16 mouse cellular contexts compared by ENCODE assay signal in the genomic region with DNA sequence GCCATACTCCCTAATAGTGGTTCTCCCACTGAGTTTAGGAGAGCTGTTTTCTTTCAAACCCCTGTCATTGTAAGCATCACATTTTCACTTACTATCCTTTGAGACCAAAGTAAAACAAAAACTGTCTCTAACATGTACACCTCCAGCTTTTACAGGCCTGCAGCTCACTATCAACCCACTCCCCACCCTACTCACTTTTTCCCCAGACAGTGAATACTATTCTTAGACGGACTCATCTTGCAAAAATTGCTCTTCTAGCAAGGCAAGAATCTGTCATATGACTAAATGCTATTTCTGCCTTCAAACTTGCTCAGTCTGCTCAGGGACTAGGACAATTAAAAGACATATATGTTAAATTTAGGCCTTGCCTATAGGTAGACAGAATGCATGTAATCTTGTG. TPM values are rescaled to one million over a fixed set of nuclear protein-coding genes. Genes with fewer than 3 reads are reported as not detected.
DNase-seq lines count a peak whose midpoint lies in the region.
"Had no signal": no experiment of that assay in that cellular context is flagged by ENCODE, and none has a peak within 500 bp of the region (broad histone marks: within the 10 kb centered on the region; RNA-seq: fewer than 3 reads in every experiment).

No protein-coding gene starts in this region.

- intact Hi-C loops in left cerebral cortex, postnatal 14 days (cut with DNase I) = no loop called here
- intact Hi-C loops in left cerebral cortex, postnatal 36 days (cut with DNase I) = no loop called here

- peak; percentile 0 for DNase-seq in cerebellum, adult 9-10 months
- no peak for DNase-seq in cerebellum, postnatal 25 days
- DNase-seq in layer of hippocampus, adult 8-10 months (ENCODE audit: low spot score in 2 of 2) = peak; percentile 0 to 1
- no peak for DNase-seq in layer of hippocampus, adult 9-11 months
- DNase-seq in left cerebral cortex, postnatal 14 days (ENCODE audit: low spot score in 2 of 2) = peak; percentile 28 to 66
- no peak for DNase-seq in left cerebral cortex, postnatal 36 days (ENCODE audit: low spot score in 2 of 2)
- DNase-seq in kidney, adult 11 months = no peak
- DNase-seq: adrenal gland, adult 8-10 months; adrenal gland, postnatal 36 days; B cell, adult 2 months; cerebellum, adult 11 months; cerebellum, adult 8-10 months; cerebellum, postnatal 36 days; gastrocnemius, postnatal 14 days; heart, adult 2 months; heart, postnatal 14 days had no signal

RNA-seq across cellular contexts. Expression of gene Rhou, which starts 29.0 kb away (rescaled TPM):
- total RNA-seq in layer of hippocampus, adult 8-10 months (2022) = 10 to 100 TPM; 37.6 to 57.0 (median 45.8) TPM
- total RNA-seq in left cerebral cortex, postnatal 14 days (2021) = 10 to 100 TPM; 40.6 to 51.9 TPM
- 10 to 100 TPM; 41.6 to 49.0 TPM for total RNA-seq in left cerebral cortex, postnatal 36 days (2021)

Comparison
In these comparisons a context has a peak if more than half of its experiments do, and no peak if none do; other contexts are left out.
1. DNase-seq: peak in cerebellum, adult 9-10 months (single experiment), layer of hippocampus, adult 8-10 months (2 of 2) and left cerebral cortex, postnatal 14 days (2 of 2); none in cerebellum, postnatal 25 days (0 of 2), layer of hippocampus, adult 9-11 months (single experiment), left cerebral cortex, postnatal 36 days (0 of 2) and kidney, adult 11 months (single experiment).